Mouse (Mus musculus): Measurements from ENCODE around the gene Ss18l2.

The Ss18l2 gene

DNA sequence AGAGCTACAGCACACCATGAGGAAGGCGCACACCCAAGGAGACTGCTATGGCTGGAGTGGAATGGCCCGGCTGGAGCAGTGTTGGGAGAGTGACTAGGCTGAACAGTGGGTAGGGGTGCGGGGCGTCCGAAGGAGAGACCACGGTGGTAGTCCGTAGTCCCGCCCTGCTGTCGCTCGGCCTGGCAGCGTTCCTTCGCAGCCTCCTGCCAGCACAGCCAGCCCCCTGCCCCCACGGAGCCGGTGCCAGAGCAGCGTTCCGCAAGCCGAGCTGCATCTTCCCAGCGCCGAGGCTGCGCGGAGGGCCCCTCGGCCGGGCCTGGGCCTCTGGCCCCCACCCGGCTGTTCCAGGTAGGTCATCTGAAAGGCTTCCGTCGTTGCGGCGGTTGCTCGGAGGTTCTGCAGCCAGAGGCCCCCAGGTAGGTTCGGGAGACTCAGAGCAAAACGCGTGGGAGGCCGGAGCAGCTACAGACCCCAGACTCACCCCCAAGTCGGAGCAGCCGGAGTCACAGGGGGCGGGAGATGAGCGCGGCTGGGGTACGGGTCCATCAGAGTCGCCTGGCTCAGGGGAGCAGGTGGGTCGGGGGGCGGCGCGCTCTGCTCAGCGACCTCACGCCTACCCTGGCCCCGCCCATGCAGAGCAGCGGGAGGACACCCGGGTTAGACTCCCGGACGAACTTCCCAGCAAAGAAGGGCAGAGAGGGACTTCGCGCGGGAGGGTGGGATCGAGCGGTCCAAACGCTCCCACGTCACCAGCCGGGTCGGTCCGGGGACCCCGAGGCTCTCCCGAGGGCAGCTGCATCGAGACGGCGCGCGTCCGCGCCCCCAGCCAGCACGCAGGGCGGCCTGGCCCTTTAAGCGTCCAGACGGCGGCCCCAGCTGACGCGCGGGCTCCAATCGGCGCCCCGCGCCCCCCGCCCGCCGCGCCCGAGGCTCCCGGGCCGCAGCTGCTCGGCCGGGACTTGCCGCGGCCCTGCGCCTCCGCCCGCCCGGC, 49.3 kb downstream of the Ss18l2 start, which contains the start of gene Zfp651:
TSS of gene Zfp651 (plus strand) at position 240 of the 991 bp plus-strand sequence.
- DNase-seq (ENCODE audit: low spot score), result peak; percentile 76

DNA sequence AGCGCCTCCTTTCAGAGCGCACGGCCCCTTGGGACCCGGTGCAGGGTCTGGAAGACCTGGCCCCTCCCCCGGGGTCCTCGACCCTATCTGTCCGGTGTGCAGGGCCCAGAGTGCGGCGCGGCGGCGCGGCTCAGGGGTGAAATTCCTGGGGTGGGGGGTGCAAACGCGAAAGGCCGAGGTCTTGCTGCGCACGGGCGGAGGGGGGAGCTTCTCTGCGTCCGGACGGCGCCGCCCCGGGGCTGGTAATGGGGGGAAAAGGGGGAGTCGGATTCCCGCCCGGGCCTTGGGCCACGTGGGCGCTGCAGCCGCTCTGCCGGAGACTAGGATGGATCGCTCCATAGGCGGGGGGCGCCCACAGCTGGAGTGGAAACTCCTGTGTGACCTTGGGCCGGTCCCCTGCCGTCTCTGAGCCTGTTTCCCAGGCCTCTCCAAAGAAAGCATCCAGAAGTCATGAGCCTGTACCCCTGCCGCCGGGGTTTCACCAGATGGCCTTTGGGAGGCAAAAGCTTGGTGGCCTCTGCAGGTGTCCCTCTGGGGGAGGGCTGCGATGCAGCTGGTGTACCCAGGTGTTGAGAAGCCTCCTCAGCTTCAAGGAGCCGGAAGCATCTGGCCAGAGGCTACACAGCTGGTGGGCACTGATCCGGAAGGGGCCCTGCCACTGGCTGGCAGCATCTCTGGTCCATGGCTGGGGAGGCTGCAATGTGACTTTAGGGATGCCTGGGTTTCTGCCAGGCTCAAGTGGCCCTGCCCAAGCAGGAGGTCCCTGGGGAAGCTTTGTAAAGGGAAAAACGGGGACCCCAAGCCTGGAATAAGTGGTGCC, 50.4 kb downstream of the Ss18l2 start:
- peak; percentile 80 for DNase-seq (ENCODE audit: low spot score)

DNA sequence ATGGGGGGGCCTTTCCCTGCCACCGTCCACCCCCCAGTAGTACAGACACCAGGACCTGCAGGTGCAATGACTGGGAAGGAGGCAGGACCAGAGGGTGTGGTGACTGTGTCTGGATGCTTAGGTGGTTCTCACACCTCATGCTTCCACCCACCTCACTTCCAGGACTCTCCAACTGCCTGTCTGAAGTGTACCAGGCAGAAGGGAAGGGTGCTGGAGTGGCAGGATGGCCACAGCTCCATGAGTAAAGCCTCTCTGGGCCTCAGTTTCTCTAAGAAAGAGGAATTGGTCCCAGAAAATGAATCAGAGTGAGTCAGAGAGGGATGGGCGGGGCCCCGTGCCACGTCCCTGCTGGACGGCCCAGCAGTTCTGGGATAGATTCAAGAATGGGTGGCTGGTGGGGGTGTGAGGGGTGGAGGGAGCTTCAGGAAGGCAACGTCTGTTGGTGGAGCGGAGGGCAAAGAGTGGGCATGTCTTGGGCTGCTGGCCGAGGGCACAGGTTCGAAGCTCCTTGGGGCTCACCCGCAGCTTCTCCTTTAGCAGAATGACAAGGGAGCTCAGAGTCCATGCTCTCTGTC, 51.0 kb downstream of the Ss18l2 start:
- DNase-seq (ENCODE audit: low spot score), result no peak

DNA sequence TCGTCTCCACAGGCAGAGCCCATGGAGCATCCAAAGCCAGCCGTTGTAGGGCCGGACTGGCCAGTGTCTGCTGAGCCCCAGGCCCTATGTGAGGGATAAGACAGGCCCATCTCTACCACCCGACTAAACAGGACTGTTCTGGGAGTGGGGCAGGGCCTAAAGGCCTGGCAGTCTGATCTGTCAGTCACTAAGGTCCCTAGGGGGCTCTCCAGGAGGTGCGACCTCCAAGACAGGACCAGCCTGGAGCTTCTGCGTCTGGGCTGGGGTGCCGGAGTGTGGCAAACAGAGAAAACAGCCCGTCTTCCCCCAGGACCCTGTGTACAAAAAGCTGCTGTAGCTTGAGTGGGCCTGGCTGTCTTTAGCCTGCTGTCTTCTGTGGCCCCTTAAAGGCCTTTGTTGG, 51.7 kb downstream of the Ss18l2 start:
- DNase-seq (ENCODE audit: low spot score), result no peak

DNA sequence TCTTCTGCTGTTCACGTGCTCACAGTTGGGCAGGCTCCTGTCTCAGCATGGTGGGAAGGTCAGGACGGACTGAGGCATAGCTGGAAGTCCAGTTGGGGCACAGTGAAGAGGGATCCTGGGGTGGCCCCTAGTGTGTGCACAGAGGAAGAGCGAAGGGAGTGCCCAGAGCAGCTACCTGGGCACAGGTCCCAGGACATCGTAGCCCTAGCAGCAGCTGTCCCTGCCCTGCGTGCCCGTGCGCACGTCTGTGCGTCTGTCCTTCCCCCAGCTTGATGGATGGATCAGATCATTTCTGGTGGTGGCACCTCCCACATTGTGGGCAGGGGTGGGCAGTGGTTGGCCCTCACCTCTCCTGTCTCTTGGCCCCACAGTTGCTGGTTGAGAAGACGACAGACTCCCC, 52.1 kb downstream of the Ss18l2 start:
- DNase-seq (ENCODE audit: low spot score), result no peak

DNA sequence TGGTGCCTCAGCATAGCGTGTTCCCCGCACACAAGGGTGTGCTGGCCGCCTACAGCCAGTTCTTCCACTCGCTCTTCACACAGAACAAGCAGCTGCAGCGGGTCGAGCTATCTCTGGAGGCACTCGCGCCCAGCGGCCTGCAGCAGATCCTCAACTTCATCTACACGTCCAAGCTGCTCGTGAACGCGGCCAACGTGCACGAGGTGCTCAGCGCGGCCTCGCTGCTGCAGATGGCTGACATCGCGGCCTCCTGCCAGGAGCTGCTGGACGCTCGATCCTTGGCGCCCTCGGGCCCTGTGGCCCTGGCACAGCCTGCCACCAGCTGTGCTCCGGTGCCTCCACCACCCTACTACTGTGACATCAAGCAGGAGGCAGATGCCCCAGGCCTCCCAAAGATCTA, 52.6 kb downstream of the Ss18l2 start:
- no peak for DNase-seq (ENCODE audit: low spot score)

Data from ovary, postnatal 36 days (tissue).